Comparison of ENCODE assay signal across 8 mouse cellular contexts in genomic region chr6:103674332-103674731, GRCm38 (mm10).
DNase-seq lines count a peak whose midpoint lies in the region; ATAC-seq lines count a peak whose summit lies in the region.

No protein-coding gene starts in this region.

- WGBS in forebrain, embryonic 16.5 days = 32% methylated on average over 6 of the region's 6 CpGs
- 57% methylated on average over 6 of the region's 6 CpGs for WGBS in forebrain, embryonic 13.5 days

- H3K36me3 ChIP-seq in forebrain, embryonic 16.5 days (ENCODE audit: control insufficient read depth, insufficient read depth) = peaks cover 4% of the 10 kb centered on the region; the same call in 1 of the 2 replicates
- H3K36me3 ChIP-seq in forebrain, embryonic 13.5 days (ENCODE audit: poor library complexity, severe bottlenecking) = no peaks in the 10 kb centered on the region

- H3K4me1 ChIP-seq in forebrain, embryonic 16.5 days (replicated peaks; ENCODE audit: control insufficient read depth, insufficient read depth, low read length) = peaks cover 12% of the 10 kb centered on the region
- peaks cover 14% of the 10 kb centered on the region; the same call in 1 of the 2 replicates for H3K4me1 ChIP-seq in forebrain, embryonic 13.5 days

- H3K4me3 ChIP-seq in forebrain, embryonic 16.5 days (replicated peaks; ENCODE audit: low read length) = no peak overlapping the region
- no peak overlapping the region for H3K4me3 ChIP-seq in forebrain, embryonic 13.5 days

- no peak overlapping the region for H3K9ac ChIP-seq in forebrain, embryonic 16.5 days (replicated peaks; ENCODE audit: low read depth, low read length)
- H3K9ac ChIP-seq in forebrain, embryonic 13.5 days = no peak overlapping the region

- no peak overlapping the region for H3K27ac ChIP-seq in forebrain, embryonic 16.5 days (ENCODE audit: low read length)
- no peak overlapping the region for H3K27ac ChIP-seq in forebrain, embryonic 13.5 days

- no peak overlapping the region for H3K4me2 ChIP-seq in forebrain, embryonic 16.5 days (ENCODE audit: low read length)
- H3K4me2 ChIP-seq in forebrain, embryonic 13.5 days = no peak overlapping the region

- H3K27me3 ChIP-seq in forebrain, embryonic 16.5 days (replicated peaks; ENCODE audit: control insufficient read depth, insufficient read depth, low read length) = no peaks in the 10 kb centered on the region
- no peaks in the 10 kb centered on the region for H3K27me3 ChIP-seq in forebrain, embryonic 13.5 days

- H3K9me3 ChIP-seq in forebrain, embryonic 16.5 days (ENCODE audit: control insufficient read depth, low read length) = no peaks in the 10 kb centered on the region
- H3K9me3 ChIP-seq in forebrain, embryonic 13.5 days (replicated peaks) = no peaks in the 10 kb centered on the region

- peak; percentile 57 for ATAC-seq in forebrain, embryonic 16.5 days
- ATAC-seq in forebrain, embryonic 13.5 days = no peak
- ATAC-seq in monocyte, adult 5-6 weeks (replicated peaks; ENCODE audit: insufficient number of reproducible peaks, low FRiP score, low TSS enrichment, poor library complexity, severe bottlenecking) = no peak

- DNase-seq in brain, adult 2 months (ENCODE audit: low read depth, low spot score) = peak; percentile 98
- peak; percentile 31 to 54 for DNase-seq in frontal cortex, postnatal 25 days (ENCODE audit: low spot score in 2 of 2)
- peak; percentile 37 to 83 for DNase-seq in left cerebral cortex, adult 9 months (ENCODE audit: low spot score in 2 of 2)
- DNase-seq in right cerebral cortex, postnatal 25 days = peak; percentile 55
- no peak for DNase-seq in embryo, embryonic 10.5 days (ENCODE audit: low spot score)
